Mouse (Mus musculus): Measurements from ENCODE around the gene Selplg. TPM values are rescaled to one million over a fixed set of nuclear protein-coding genes. Genes with fewer than 3 reads are reported as not detected.

The Selplg gene
- polyA plus RNA-seq, 1 experiment: not detected

DNA sequence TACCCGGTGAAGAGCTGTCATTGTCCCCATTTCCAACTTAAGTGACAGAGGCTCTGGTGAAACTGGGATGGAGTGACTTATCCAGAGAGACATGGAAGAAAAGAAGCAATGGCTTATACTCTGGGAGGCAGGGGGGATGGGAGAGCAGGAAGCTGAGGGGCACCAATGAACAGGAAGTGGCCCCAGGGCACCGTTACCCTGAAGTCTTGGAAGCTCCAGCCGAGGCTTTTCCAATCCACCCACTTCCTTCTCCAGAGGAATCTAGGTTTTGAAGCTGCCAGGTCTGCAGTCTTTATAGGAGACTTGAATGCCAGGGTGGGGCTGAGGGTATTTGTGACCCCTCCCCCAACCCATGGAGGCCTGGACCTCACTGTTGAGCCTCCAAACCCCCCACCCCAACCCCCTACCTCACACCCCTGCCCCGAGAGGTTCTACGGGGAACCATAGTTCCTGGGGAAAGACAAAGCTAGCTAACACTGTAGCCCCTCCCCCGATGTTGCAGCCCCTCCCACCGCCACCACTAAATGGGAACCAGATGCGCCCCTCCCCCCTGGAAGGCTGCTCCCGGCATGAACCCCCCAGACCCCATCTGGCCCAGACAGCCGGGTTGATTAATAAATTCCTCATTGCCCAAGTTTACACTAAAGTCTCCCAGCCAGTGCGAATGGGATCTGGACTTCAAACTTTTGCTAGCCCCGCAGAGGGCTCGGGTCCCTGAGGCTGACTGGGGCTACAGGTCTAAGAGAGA, 35.9 kb downstream of the Selplg start:
- no peaks in the 10 kb centered on the region for H3K27me3 ChIP-seq (ENCODE audit: control insufficient read depth, insufficient read depth, insufficient read length)
- no peak overlapping the region for H3K4me3 ChIP-seq
- no peaks in the 10 kb centered on the region for H3K36me3 ChIP-seq (ENCODE audit: control insufficient read depth, insufficient read depth)
- H3K4me2 ChIP-seq (ENCODE audit: low read depth): peak overlapping the region; percentile 79
- H3ac ChIP-seq (ENCODE audit: control insufficient read depth, insufficient read length): no peak overlapping the region
- H3K79me2 ChIP-seq (ENCODE audit: control insufficient read depth, insufficient read depth): peaks cover 5% of the 10 kb centered on the region
- TF ChIP-seq MYOG (IDR thresholded peaks at IDR 0.05; ENCODE audit: control insufficient read depth in 1 of 3, insufficient read depth in 1 of 3, insufficient read length in 2 of 3, low read depth in 2 of 3) (no peak), SRF (IDR thresholded peaks at IDR 0.05; ENCODE audit: control insufficient read depth, insufficient read length, low read depth) (no peak), CEBPB (IDR thresholded peaks at IDR 0.05; ENCODE audit: insufficient read depth, poor library complexity, severe bottlenecking) (no peak), MAX (IDR thresholded peaks at IDR 0.05; ENCODE audit: low read depth) (no peak), USF1 (IDR thresholded peaks at IDR 0.05; ENCODE audit: low read depth) (no peak), POLR2A (IDR thresholded peaks at IDR 0.05; ENCODE audit: insufficient read length, low read depth) (no peak), REST (IDR thresholded peaks at IDR 0.05; ENCODE audit: insufficient read depth, insufficient read length) (no peak), TCF12 (IDR thresholded peaks at IDR 0.05; ENCODE audit: insufficient read depth, poor library complexity, severe bottlenecking) (no peak), POLR2AphosphoS2 (IDR thresholded peaks at IDR 0.05; ENCODE audit: insufficient read length, low read depth) (no peak), TCF3 (IDR thresholded peaks at IDR 0.05; ENCODE audit: insufficient read length, low read depth) (no peak), MYOD1 (IDR thresholded peaks at IDR 0.05; ENCODE audit: control insufficient read depth in 1 of 3, insufficient read length in 2 of 3, low read depth in 2 of 3) (no peak), E2F4 (IDR thresholded peaks at IDR 0.05; ENCODE audit: insufficient read depth) (no peak)

DNA sequence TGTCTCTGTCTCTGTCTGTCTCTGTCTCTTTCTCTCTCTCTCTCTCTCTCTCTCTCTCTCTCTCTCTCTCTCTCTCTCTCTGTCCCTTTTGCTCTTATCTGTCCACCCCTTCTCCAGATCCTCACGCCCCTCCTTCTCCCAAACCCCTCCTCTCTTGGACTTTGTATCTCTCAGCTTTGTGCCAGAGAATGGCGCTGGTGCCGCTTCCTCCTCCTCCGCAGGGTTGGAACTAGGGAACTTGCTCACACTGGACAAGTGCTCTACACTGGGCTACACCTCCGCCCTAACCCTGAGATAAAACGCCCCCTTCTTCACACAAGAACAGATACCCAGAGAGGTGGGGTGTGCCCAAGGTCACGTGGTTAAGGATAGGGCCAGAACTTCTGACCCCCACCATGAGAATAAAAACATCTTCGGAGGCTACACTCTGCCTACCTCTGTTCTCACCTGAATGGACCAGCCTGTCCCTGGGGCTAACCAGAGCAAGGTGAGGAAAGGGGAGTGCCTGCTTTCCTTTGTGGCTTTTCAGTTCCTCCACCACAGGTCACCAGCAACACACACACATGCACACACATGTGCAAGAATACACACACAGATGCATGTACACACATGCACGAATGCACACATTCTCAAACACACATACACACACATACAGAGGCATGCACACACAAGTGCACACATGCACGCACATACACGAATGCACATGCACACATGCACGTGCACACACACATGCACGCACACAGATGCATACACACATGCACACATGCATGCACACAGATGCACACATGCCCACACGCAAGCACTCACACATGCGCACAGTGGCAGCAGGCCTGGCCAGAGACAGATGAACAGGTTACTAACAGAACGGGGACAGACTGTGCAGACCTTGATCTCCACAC, 41.0 kb downstream of the Selplg start:
- Histone ChIP-seq H3K79me2 (ENCODE audit: control insufficient read depth, insufficient read depth) (no peaks in the 10 kb centered on the region), H3ac (ENCODE audit: control insufficient read depth, insufficient read length) (no peak overlapping the region), H3K27me3 (ENCODE audit: control insufficient read depth, insufficient read depth, insufficient read length) (no peaks in the 10 kb centered on the region), H3K4me2 (ENCODE audit: low read depth) (no peak overlapping the region), H3K4me3 (no peak overlapping the region), H3K36me3 (ENCODE audit: control insufficient read depth, insufficient read depth) (no peaks in the 10 kb centered on the region)
- TF ChIP-seq USF1 (IDR thresholded peaks at IDR 0.05; ENCODE audit: low read depth): no peak
- TF ChIP-seq CEBPB (IDR thresholded peaks at IDR 0.05; ENCODE audit: insufficient read depth, poor library complexity, severe bottlenecking): no peak
- no peak for TF ChIP-seq E2F4 (IDR thresholded peaks at IDR 0.05; ENCODE audit: insufficient read depth)
- peak in 1 of 3 experiments; percentile 33 for TF ChIP-seq MYOD1 (IDR thresholded peaks at IDR 0.05; ENCODE audit: control insufficient read depth in 1 of 3, insufficient read length in 2 of 3, low read depth in 2 of 3)
- TF ChIP-seq POLR2A (IDR thresholded peaks at IDR 0.05; ENCODE audit: insufficient read length, low read depth): peak; percentile 17
- peak in 1 of 3 experiments; percentile 38 for TF ChIP-seq MYOG (IDR thresholded peaks at IDR 0.05; ENCODE audit: control insufficient read depth in 1 of 3, insufficient read depth in 1 of 3, insufficient read length in 2 of 3, low read depth in 2 of 3)
- no peak for TF ChIP-seq TCF3 (IDR thresholded peaks at IDR 0.05; ENCODE audit: insufficient read length, low read depth)
- no peak for TF ChIP-seq TCF12 (IDR thresholded peaks at IDR 0.05; ENCODE audit: insufficient read depth, poor library complexity, severe bottlenecking)
- no peak for TF ChIP-seq SRF (IDR thresholded peaks at IDR 0.05; ENCODE audit: control insufficient read depth, insufficient read length, low read depth)
- no peak for TF ChIP-seq MAX (IDR thresholded peaks at IDR 0.05; ENCODE audit: low read depth)
- TF ChIP-seq REST (IDR thresholded peaks at IDR 0.05; ENCODE audit: insufficient read depth, insufficient read length): no peak
- peak; percentile 81 for TF ChIP-seq POLR2AphosphoS2 (IDR thresholded peaks at IDR 0.05; ENCODE audit: insufficient read length, low read depth)

DNA sequence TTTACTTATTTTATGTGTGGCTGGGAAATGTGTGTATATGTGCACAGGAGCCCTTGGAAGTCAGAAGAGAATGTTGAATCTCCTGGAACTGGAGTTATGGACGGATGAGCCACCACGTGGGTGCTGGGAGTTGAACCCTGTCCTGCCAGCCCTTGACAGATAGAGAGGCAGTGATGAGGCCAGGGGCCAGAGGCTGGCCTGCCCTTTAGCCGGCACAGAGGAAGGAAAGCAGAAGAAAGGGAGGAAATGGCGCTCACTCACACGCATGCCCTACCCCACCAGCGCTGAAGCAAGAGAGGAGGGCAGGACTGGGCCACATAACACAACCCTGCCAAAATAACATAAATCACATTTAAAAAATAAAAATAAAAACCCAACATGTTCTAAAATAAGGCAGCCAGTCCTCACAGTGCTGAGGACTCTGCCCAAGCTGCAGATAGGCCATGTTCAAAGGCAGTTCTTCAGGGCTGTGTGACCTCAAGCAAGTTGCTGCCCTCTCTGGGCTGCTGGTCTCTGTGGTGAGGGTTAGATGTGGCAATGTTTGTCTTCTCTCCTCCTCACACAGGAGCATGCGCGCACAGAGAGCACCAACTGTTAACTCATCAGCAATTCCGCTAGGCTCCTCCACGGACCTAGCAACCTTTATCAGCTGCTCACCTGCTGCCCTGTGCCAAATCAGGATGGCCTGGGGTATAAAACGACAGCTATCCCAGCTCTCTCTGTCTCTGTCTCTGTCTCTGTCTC, 41.8 kb downstream of the Selplg start:
- H3K27me3 ChIP-seq (ENCODE audit: control insufficient read depth, insufficient read depth, insufficient read length): no peaks in the 10 kb centered on the region
- H3K4me3 ChIP-seq: no peak overlapping the region
- H3K4me2 ChIP-seq (ENCODE audit: low read depth): no peak overlapping the region
- H3K79me2 ChIP-seq (ENCODE audit: control insufficient read depth, insufficient read depth): no peaks in the 10 kb centered on the region
- TF ChIP-seq CEBPB (IDR thresholded peaks at IDR 0.05; ENCODE audit: insufficient read depth, poor library complexity, severe bottlenecking) (no peak), E2F4 (IDR thresholded peaks at IDR 0.05; ENCODE audit: insufficient read depth) (no peak), USF1 (IDR thresholded peaks at IDR 0.05; ENCODE audit: low read depth) (no peak), SRF (IDR thresholded peaks at IDR 0.05; ENCODE audit: control insufficient read depth, insufficient read length, low read depth) (no peak), MAX (IDR thresholded peaks at IDR 0.05; ENCODE audit: low read depth) (no peak), REST (IDR thresholded peaks at IDR 0.05; ENCODE audit: insufficient read depth, insufficient read length) (no peak), TCF3 (IDR thresholded peaks at IDR 0.05; ENCODE audit: insufficient read length, low read depth) (no peak), POLR2AphosphoS2 (IDR thresholded peaks at IDR 0.05; ENCODE audit: insufficient read length, low read depth) (no peak)
- H3ac ChIP-seq (ENCODE audit: control insufficient read depth, insufficient read length): no peak overlapping the region
- H3K36me3 ChIP-seq (ENCODE audit: control insufficient read depth, insufficient read depth): no peaks in the 10 kb centered on the region

DNA sequence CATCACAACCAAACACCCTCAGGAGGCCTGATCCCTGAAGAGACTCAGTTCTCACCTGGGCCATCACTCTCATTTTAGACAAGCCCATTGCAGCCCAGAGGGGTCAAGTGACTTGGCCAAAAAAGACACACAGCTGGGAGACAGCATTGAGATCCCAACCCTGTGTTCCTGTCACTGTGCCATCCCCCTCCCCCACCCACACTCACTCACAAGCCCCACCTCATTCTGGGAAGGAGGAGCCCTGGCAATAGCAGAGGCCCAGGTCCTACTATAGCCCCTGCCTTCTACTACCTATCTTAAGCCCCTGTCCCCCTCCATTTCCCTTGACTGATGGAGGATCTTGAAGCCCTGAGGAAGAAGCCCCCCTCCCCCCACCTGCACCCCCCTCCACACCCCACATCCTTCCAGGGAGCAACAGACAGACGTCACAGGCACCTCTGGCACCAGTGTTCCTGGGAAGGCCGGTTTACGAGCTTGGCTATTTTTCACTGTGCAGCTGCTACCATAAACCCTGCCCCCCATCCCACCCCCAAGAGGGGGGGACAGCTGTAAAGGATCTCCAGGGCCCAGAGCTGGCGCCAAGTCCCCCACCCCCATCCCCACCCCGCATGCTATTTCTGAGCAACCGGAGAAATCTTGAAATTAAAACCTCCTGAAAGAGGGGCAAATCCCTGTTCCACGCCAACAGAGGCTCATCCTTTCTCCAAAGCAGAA, 43.2 kb downstream of the Selplg start:
- no peaks in the 10 kb centered on the region for H3K27me3 ChIP-seq (ENCODE audit: control insufficient read depth, insufficient read depth, insufficient read length)
- H3ac ChIP-seq (ENCODE audit: control insufficient read depth, insufficient read length): no peak overlapping the region
- peak; percentile 76 for TF ChIP-seq TCF12 (IDR thresholded peaks at IDR 0.05; ENCODE audit: insufficient read depth, poor library complexity, severe bottlenecking)
- TF ChIP-seq MYOD1 (IDR thresholded peaks at IDR 0.05; ENCODE audit: control insufficient read depth in 1 of 3, insufficient read length in 2 of 3, low read depth in 2 of 3): peak; percentile 70 to 89 (median 73)
- no peak for TF ChIP-seq POLR2AphosphoS2 (IDR thresholded peaks at IDR 0.05; ENCODE audit: insufficient read length, low read depth)
- no peak for TF ChIP-seq REST (IDR thresholded peaks at IDR 0.05; ENCODE audit: insufficient read depth, insufficient read length)
- peak; percentile 7 for TF ChIP-seq TCF3 (IDR thresholded peaks at IDR 0.05; ENCODE audit: insufficient read length, low read depth)
- TF ChIP-seq MYOG (IDR thresholded peaks at IDR 0.05; ENCODE audit: control insufficient read depth in 1 of 3, insufficient read depth in 1 of 3, insufficient read length in 2 of 3, low read depth in 2 of 3): peak; percentile 58 to 79 (median 68)
- TF ChIP-seq USF1 (IDR thresholded peaks at IDR 0.05; ENCODE audit: low read depth): no peak
- peak overlapping the region; percentile 58 for H3K4me2 ChIP-seq (ENCODE audit: low read depth)
- H3K79me2 ChIP-seq (ENCODE audit: control insufficient read depth, insufficient read depth): no peaks in the 10 kb centered on the region
- no peaks in the 10 kb centered on the region for H3K36me3 ChIP-seq (ENCODE audit: control insufficient read depth, insufficient read depth)
- H3K4me3 ChIP-seq: no peak overlapping the region

Measured in myocyte (in vitro differentiated cells).